Mouse (Mus musculus) T-helper 1 cell (primary cell): ENCODE results near the gene Ascc1.

Experiments used
- in situ Hi-C: fragments of 300-600 bp; cut with MboI, MseI; formaldehyde crosslinking; loops from one replicate; pipeline ENCODE4 v1.15.1; 2025; ENCODE audit warnings: high pct_unique_total_duplicates

Ascc1 gene

GRCm38 (mm10) chr10:60002673-60003212 is at the start of gene Ascc1, which contains the start of gene Anapc16:
Gene Ascc1 (plus strand): TSS chr10:60002805.
Gene Anapc16 (minus strand): TSS chr10:60003135.
- in situ Hi-C loops, result loop anchor here (5.0 to 10.0 kb wide), 3 partner anchors 40 to 578 kb away; no protein-coding TSS in a partner anchor

DNA sequence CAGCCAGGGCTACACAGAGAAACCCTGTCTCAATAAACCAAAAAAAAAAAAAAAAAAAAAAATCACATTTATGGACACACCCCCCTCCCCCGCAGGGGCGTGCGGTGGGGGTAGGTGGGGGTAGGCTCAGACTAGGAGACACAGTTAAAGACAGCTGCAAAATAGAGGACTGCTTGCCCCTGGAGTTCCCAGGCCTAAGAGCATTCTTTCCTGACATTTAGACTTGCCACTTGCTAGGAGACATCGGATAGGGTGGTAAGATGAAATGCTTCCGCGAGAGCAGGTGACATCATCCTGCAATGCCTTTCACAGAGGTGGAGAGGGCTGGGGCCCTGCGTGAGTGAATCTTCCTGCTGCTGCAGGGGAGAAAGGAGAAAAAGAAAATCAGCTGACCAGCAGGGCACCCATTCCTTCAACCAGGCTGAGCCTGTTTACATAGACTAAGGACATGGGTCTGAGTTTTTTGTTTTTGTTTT is 49.0 kb upstream of the Ascc1 start:
- in situ Hi-C loops, result loop anchor here (5.0 kb wide), 1 partner anchor 56 kb away; no protein-coding TSS in a partner anchor

DNA sequence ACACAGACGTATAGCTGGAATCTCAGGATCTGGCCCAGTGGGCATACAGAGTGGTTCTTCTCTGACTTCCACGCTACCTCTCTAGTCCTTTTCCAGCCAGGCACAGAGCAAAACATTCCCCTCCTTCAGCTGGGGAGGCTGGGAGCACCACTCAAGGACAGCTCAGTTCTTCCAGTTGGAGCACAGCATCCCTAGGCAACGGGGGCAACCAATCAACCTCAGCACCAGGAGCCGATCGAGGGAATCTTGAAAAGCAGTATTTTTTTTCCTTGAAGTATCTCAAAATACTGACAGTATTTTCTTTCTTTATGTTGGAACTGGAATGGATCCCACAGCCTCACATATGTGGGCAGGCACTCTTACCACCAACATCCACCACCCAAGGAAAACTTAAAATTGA is 45.9 kb upstream of the Ascc1 start:
- in situ Hi-C loops, result loop anchor here (5.0 kb wide), 1 partner anchor 791 kb away; no protein-coding TSS in a partner anchor

DNA sequence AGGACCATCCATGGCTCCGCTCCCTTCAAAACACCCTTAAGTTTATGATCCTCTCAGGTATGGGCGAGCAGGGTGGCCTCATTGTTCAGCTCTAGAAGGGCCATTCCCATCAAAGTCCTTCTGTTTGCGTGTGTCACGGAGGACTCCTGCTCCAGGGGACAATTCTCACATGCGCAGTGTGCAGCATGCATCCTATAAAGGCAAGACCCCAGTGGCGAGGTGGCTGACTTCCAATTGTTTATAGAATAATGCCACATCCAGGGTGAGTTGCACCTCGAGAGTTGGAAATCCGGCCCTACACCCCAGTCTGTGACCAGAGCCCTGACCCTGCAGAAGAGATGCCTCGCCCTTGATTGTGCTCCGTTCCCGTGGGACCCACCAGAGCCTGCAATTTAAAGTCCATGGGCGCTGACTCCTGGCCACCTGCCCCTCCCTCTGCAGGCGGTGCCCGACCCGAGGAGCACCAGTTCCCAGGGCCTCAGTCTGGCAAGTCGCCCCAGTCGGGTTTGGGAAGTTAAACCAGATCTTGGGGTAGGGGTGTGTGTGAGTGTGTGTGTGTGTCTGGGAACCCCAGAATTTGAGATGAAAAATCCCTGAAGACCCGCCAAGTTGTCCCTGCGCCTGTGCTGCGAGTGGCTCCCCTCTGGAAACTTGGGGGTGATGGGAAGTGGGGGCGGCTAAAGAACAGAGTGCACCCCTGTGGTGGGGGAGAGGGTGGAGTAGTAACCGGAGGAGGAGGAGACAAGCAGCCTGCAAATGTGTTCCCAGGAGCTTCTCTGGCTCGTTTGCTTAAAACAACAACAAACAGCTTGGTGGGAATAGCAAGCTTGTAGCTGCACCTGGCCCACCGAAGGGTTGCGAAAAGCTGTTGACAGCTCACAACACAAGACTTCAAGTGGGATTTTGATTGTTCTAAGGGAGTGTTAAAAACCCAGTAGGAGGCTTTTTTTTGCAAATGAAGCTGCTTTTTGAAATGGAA is 45.1 kb upstream of the Ascc1 start:
- in situ Hi-C loops, result loop anchor here (5.0 kb wide), 1 partner anchor 790 kb away; no protein-coding TSS in a partner anchor

DNA sequence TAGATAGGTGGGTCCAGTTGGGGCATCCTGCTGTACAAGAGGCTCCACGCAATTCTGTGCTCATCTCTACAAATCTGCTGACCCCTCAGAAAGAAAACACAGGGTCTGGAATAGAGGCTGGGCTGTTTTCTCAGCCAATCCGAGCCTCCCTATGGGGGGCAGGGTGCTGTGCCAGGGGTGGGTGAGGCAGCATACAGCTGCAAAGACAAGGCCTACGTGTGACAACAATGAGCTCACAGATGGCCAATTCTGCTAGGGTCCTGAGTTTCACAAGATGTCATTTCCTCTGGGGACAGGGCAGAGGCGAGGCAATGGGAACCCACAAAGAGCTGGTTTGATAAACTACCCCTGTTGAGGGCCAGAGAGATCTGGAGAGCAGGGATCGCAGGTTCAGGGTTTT is 44.1 kb upstream of the Ascc1 start:
- in situ Hi-C loops, result loop anchor here (5.0 kb wide), 1 partner anchor 789 kb away; no protein-coding TSS in a partner anchor

DNA sequence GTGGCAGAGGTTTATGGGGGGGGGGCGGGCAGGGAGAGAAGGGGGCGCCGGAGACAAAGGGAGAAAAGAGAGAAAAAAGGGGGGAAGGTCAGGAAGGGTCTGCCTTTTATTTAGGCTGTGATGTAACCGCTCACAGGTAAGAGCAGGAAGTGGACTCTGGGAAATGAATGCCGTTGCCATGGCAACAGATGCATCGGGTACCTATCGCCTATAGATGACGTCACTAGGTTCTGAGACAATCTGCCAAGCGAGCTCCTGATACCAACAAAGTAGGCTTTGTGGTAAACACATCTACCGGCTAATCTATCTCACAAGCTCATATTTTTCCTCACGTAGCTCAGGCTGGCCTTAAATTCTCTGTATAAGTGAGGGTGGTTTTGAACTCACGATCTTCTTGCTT is 43.1 kb upstream of the Ascc1 start:
- in situ Hi-C loops, result loop anchor here (5.0 kb wide), 1 partner anchor 788 kb away; no protein-coding TSS in a partner anchor

DNA sequence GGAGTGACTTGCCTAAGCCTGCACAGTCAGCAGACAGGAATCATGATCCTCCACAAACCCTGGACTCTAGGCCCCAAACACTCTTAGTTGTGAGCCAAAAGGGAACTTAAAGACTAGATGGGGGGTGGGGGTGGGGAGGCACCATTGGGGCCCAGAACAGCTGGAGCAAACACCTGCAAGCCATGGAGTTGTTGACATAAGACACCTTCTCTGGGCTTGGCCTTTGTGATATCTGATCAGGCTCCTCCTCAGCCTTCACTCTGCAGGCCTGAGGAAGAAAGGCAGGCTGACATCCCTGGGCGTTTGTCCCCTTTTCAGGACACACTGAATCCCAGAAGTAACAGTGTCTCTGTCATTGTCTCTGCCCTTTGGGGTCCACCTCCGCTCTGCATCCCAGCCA is 39.0 kb upstream of the Ascc1 start:
- in situ Hi-C loops, result loop anchor here (5.0 kb wide), 1 partner anchor 39 kb away; the partner anchor contains the start of genes Anapc16 and Ascc1

GRCm38 (mm10) chr10:59964504-59965361 is 37.9 kb upstream of the Ascc1 start:
- in situ Hi-C loops, result loop anchor here (5.0 kb wide), 1 partner anchor 38 kb away; the partner anchor contains the start of genes Anapc16 and Ascc1

DNA sequence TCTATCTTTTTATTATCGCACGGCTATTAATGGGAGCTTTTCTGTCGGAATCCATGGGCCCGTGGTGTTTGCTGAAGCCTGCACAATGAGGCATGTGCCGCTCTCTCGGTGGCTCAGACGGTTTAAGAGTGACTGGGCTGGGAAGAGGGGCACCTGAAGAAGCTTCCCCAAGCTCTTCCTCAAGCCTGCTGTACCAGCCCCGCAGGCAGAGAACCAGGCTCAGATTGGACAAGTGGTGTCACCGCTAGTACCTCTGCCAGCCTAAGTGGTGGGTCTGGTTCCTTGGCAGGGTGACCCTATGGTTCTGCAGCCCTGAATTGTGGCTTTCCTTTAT is 37.3 kb upstream of the Ascc1 start:
- in situ Hi-C loops, result no loop called here

DNA sequence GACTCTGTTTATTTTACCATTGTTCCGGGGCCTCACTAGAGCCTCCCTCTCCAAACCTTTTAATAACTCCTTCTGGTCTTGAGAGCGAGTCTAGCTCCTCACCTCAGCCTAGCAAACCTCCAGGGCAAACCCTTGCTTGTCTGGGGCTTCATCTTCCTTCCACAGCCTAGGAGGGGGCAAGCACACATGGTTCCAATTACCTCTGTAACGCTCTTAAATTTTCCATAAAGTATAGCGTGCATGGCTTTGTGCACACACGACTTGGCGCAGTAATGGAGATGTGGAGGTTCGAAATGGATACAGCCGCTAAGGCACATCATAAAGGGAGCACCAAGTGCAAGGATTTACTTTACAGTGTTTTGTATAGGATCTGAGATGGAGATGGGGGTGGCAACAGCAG is 36.8 kb upstream of the Ascc1 start:
- in situ Hi-C loops, result no loop called here

GRCm38 (mm10) chr10:59966743-59967142 is 35.9 kb upstream of the Ascc1 start:
- in situ Hi-C loops, result no loop called here

DNA sequence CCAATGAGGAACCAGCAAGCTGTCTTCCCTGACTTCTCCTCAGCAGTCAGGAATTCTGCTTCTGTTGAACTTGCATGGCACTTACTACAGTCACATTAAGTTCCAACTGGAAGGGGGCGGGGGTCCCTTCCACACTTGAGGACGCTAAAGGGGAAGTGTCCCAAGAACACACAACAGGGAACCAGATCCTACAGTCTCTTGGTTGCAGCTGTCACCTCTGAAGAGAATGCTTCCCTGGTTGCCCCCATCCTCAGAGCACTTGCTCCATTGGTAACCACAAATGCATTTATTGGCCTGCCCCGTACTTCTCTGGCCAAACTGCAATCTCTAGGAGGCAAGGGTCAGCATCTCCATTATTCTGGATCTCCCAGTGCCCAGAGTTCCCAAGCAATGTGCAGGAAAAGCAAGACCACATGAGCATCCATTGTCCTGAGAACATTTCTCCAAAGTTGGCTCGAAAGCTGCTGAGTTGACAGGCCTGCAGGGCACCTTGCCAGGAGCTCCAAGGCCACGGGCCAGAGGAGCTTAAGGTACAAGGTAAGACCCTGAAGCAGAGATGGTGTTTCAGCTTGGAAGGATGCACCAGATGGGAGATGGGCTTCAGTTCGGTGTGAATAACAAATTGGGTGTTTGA is 35.2 kb upstream of the Ascc1 start:
- in situ Hi-C loops, result no loop called here

- in situ Hi-C loops, result no loop called here
Observed at GRCm38 (mm10) chr10:59969821-59970449, 32.7 kb upstream of the Ascc1 start.

DNA sequence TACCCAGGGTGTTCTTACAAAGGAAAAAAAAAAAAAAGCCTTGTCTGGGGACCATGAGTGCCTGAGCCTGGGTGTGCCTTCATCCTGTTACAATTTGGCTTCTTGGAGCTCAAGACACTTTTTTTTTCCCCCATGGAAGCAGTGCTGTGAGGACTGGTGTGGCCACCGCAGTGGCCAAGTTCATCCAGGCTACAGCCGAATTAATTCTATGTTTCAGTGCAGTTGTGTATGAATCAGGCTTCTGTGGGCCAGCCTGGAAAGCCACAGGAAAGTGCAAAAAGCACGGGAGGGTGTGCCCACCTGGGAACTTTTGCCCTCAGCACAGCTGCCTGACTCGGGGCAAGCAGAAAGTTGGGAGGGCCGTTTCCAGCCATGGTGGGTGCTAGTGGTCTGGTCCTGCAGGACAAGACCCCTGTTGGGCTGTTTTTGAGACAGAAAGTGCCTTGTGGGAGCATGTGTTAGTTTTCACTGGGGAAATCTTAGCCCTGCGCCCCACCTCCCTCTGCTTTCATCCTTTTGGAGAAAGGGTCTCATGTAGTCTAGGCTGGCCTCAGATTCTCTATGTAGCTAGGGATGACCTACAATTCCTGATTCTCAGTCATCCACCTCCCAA is 32.0 kb upstream of the Ascc1 start:
- in situ Hi-C loops, result no loop called here

DNA sequence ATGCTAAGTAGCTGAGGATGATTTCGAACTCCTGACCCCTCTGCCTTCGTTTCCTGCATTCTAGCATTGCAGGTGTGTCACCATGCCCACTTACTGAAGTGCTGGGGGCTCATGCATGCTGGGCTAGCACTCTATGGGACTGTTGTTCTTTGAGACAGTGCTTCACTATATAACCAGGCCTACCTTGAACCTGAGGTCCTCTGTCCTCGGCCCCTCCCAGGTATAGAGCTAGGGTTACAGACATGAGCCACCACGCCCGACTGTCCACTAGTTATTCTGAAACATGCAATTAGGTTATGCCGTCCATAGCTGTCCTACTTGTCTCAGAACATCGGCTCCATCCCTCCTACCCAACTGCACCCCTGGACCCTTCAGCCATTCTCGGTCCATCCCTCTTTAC is 30.8 kb upstream of the Ascc1 start:
- in situ Hi-C loops, result no loop called here

- in situ Hi-C loops, result no loop called here
Observed at GRCm38 (mm10) chr10:59972534-59972933, 30.1 kb upstream of the Ascc1 start.

GRCm38 (mm10) chr10:59972999-59973398 is 29.6 kb upstream of the Ascc1 start:
- in situ Hi-C loops, result no loop called here

GRCm38 (mm10) chr10:59973400-59973799 is 29.2 kb upstream of the Ascc1 start:
- in situ Hi-C loops, result no loop called here

GRCm38 (mm10) chr10:59974191-59974664 is 28.4 kb upstream of the Ascc1 start:
- in situ Hi-C loops, result no loop called here

DNA sequence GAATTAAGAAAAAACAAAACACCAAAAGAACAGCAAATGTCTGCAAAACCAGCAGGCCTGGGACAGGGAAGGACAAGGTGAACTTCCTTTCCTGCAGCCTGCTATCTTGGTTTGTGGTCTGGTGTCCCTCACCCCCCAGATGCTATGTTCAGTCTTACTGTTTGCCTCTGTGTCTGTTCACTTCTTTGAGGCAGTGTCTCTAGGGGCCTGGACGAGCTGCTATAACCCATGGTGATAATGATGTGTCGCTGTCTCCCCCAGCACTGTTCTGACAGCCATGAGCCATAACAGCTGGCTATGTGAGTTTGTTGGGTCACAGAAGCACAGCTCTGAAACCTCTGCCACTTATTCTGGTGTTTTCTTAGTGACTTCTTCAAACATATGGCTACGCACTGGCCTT is 27.8 kb upstream of the Ascc1 start:
- in situ Hi-C loops, result no loop called here
